Mouse (Mus musculus) bone marrow macrophage, adult 2 months (primary cell): Measurements from ENCODE around the gene Elavl3. TPM values are rescaled to one million over a fixed set of nuclear protein-coding genes. Genes with fewer than 3 reads are reported as not detected.

Experiments
- H3K27ac ChIP-seq: 2 replicates; pipeline ENCODE4 v1.5.1; 2012; ENCODE audit warnings: low read depth, low read length; ENCODE audit not compliant: insufficient read depth
- H3K4me1 ChIP-seq: 2 replicates; pipeline ENCODE4 v1.6.1; 2012; ENCODE audit warnings: low read length; ENCODE audit not compliant: control insufficient read depth, insufficient read depth
- H3K4me3 ChIP-seq: 2 replicates; pipeline ENCODE4 v1.5.1; 2012; ENCODE audit warnings: mild to moderate bottlenecking, low read length, moderate library complexity; ENCODE audit not compliant: insufficient read depth
- CTCF ChIP-seq: IDR thresholded peaks from 2 replicates; pipeline ENCODE4 v1.5.1; 2012; ENCODE audit warnings: low read depth, mild to moderate bottlenecking, low read length, moderate library complexity
- POLR2A ChIP-seq: IDR thresholded peaks from 2 replicates; pipeline ENCODE4 v1.6.1; 2012; ENCODE audit warnings: mild to moderate bottlenecking, low read depth, low read length, borderline replicate concordance
- polyA plus RNA-seq: library from polyadenylated mRNA; stranded (reverse); fragments of >200 nt; gene quantifications from 2 replicates; pipeline ENCODE4 v1.2.4, GENCODE M21; 2012; ENCODE audit not compliant: missing spikeins, insufficient read depth, insufficient read length

The Elavl3 gene
- 0.19 TPM in 1 of 2 replicates, not detected in the other for polyA plus RNA-seq

DNA sequence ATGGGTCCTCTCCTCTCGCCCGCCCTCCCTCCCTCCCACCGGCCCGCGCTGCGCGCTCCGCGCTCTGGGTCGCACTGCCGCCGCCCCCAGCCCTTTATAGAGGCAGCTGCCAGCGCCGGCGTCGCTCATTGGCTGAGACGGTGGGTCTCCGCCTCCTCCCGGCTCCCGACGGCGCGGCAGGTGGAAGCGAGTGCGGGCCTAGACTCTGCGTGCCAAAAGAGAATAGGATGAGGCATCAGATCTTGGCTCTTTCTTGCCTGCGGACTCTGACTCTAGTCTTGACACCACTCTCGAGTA lies at the start of gene Elavl3:
TSS of gene Elavl3 (minus strand) at position 66 of the 297 bp plus-strand sequence.
- Histone ChIP-seq H3K4me3 (no peak within 1 kb of the TSS), H3K4me1 (peaks cover 2% of the 10 kb centered on the region; the same call in 1 of the 2 replicates), H3K27ac (no peak within 1 kb of the TSS)
- TF ChIP-seq POLR2A = no peak
- no peak for TF ChIP-seq CTCF

DNA sequence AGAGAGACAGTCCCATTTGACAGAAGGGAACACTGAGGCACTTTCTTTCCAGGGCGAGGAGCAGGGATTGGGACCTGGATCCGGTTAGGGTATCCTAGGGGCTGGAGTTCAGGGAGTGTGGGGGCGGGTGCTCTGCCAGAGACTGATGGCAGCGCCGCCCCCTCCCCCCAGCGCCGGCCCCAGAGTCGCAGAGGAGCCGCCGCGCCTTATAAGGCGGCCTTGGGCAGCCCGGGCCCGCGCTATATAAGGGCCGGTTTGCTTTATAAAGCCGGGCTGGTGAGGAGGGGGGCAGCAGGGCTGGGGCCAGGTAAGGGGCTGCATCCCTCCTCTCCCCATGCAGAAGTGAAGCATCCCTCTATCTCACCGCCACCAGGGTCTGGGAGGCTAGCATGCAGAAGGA lies 48.1 kb upstream of the Elavl3 start:
- Histone ChIP-seq H3K4me3 (no peak overlapping the region), H3K27ac (no peak overlapping the region), H3K4me1 (no peaks in the 10 kb centered on the region)
- TF ChIP-seq POLR2A = no peak
- no peak for TF ChIP-seq CTCF

- Histone ChIP-seq H3K27ac (no peak within 1 kb of the TSS), H3K4me3 (no peak within 1 kb of the TSS), H3K4me1 (no peaks in the 10 kb centered on the region)
- TF ChIP-seq CTCF (no peak), POLR2A (no peak)
Measured at GRCm38 (mm10) chr9:22098993-22099696, 47.3 kb upstream of the Elavl3 start, which contains the start of gene Cnn1. Gene Cnn1, plus strand, starts transcription at chr9:22099216.

- TF ChIP-seq CTCF (peak; percentile 60), POLR2A (no peak)
- H3K4me3 ChIP-seq = peak overlapping the region; percentile 36
- H3K27ac ChIP-seq = no peak overlapping the region
- no peaks in the 10 kb centered on the region for H3K4me1 ChIP-seq
Measured at GRCm38 (mm10) chr9:22095854-22096307, 44.1 kb upstream of the Elavl3 start.

DNA sequence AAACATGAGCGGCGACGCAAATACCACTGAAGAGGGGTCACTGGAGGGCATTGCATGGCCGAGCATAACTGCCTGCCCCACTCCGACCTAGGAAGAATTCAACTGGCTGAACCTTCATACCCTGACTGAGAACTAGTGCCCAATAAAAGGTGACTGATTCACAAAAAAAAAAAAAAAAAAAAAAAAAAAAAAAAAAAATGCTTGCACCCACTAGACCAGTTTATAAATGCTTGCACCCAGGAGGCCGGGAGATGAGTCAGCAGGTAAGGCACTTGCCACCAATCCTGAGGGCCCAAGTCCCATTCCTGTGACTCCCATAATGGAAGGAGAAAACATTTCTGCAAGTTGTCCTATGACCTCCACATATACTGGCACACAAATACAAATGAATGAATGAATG lies 40.9 kb upstream of the Elavl3 start:
- Histone ChIP-seq H3K4me1 (no peaks in the 10 kb centered on the region), H3K4me3 (no peak overlapping the region), H3K27ac (no peak overlapping the region)
- no peak for TF ChIP-seq POLR2A
- no peak for TF ChIP-seq CTCF

- no peak overlapping the region for H3K4me3 ChIP-seq
- no peak overlapping the region for H3K27ac ChIP-seq
- TF ChIP-seq CTCF = no peak
- TF ChIP-seq POLR2A = no peak
- peaks cover 4% of the 10 kb centered on the region; the same call in 1 of the 2 replicates for H3K4me1 ChIP-seq
Measured at GRCm38 (mm10) chr9:22089986-22090385, 38.2 kb upstream of the Elavl3 start.

- peaks cover 4% of the 10 kb centered on the region; the same call in 1 of the 2 replicates for H3K4me1 ChIP-seq
- no peak overlapping the region for H3K27ac ChIP-seq
- no peak for TF ChIP-seq POLR2A
- no peak for TF ChIP-seq CTCF
- H3K4me3 ChIP-seq = no peak overlapping the region
Measured at GRCm38 (mm10) chr9:22089281-22089680, 37.5 kb upstream of the Elavl3 start.

DNA sequence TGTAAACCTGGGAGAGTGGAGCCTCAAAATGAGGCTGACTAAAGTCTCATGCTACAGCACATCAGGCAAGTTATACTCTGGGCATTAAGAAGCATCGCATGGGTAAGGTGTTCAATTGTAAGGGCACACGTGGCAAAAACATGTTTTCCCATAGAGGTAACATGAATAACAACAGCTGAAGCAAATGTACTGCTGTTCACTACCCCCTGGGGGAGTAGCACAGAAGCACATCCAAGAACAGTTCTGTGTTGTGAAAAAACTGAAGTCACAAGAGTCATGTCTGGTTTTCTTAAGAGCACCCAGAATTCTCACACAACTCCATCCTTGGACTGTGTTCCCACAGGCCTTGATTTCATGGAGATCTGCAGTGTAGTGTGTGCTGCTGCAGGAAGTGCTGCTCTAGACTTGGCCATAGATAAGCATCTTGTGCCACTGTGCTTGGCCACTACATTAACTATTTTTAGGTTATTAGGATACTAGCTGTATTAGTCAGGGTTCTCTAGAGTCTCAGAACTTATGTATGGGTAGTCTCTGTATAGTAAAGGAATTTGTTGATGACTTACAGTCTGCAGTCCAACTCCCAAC lies 35.3 kb upstream of the Elavl3 start:
- Histone ChIP-seq H3K4me3 (no peak overlapping the region), H3K27ac (no peak overlapping the region), H3K4me1 (peaks cover 4% of the 10 kb centered on the region; the same call in 1 of the 2 replicates)
- no peak for TF ChIP-seq POLR2A
- no peak for TF ChIP-seq CTCF

DNA sequence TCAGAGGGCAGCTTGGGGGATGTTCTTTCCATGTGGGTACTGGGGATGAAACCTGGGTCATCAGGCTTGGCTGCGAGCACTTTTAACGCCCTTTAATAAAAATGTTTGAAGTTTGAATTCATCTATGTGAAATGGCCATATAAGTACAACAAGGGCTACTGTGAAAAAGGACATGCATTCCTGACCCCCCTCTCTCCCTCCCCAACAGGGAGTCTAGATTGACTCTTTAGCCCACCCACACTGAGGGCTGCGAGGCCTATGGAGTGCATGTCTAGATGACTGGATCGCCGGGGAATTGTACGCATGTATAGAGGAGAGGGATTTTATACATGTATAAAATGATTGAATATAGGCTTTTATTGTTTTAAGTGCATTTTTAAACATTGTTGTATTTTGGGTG lies 34.2 kb upstream of the Elavl3 start:
- H3K27ac ChIP-seq = no peak overlapping the region
- TF ChIP-seq POLR2A = no peak
- no peak for TF ChIP-seq CTCF
- peaks cover 4% of the 10 kb centered on the region; the same call in 1 of the 2 replicates for H3K4me1 ChIP-seq
- peak overlapping the region; percentile 82 for H3K4me3 ChIP-seq
